Mouse (Mus musculus): ENCODE results near the gene Syncrip. TPM values are rescaled to one million over a fixed set of nuclear protein-coding genes. Genes with fewer than 3 reads are reported as not detected.

Gene Syncrip
- polyA plus RNA-seq, 1 experiment from 2014 or later = 151 TPM

GRCm38 (mm10) chr9:88524367-88524766 lies 42.0 kb upstream of the Syncrip start:
- Histone ChIP-seq H3K9me3 (ENCODE audit: low read depth, low read length) (no peaks in the 10 kb centered on the region), H3K36me3 (ENCODE audit: insufficient read depth) (peaks cover 24% of the 10 kb centered on the region), H3K4me2 (no peak overlapping the region), H3K27ac (ENCODE audit: low read depth) (no peak overlapping the region), H3K4me1 (ENCODE audit: insufficient read depth) (peaks cover 3% of the 10 kb centered on the region; the same call in 1 of the 2 replicates), H3K4me3 (ENCODE audit: low read depth, low read length) (no peak overlapping the region), H3K27me3 (ENCODE audit: insufficient read depth, low read length) (no peaks in the 10 kb centered on the region), H3K9ac (no peak overlapping the region)
- 92% methylated on average over 2 of the region's 2 CpGs for WGBS
- ATAC-seq (ENCODE audit: insufficient read depth) (no peak), DNase-seq (no peak)
- TF ChIP-seq CTCF (IDR thresholded peaks at IDR 0.05; ENCODE audit: low read depth) = peak; percentile 22

DNA sequence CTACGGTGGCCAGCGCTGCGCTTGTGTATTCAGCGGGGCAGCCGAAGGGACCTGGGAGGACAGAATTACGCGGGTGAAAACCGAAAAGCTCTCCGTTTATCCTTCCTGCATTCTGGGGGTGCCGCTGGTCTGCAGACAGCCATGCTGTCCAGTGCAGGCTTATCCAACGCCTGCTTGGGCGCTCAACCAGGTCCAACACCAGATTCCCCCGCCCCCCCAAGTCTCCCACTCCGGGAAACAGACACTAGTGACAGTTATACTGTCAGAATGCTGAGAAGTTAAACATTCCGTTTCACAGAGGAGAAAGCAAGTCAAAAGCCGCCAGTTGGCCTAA lies 40.9 kb upstream of the Syncrip start:
- Histone ChIP-seq H3K9ac (peak overlapping the region; percentile 96), H3K4me1 (ENCODE audit: insufficient read depth) (peaks cover 3% of the 10 kb centered on the region; the same call in 1 of the 2 replicates), H3K4me3 (ENCODE audit: low read depth, low read length) (peak overlapping the region; percentile 67), H3K27ac (ENCODE audit: low read depth) (peak overlapping the region; percentile 93), H3K9me3 (ENCODE audit: low read depth, low read length) (no peaks in the 10 kb centered on the region), H3K36me3 (ENCODE audit: insufficient read depth) (peaks cover 24% of the 10 kb centered on the region), H3K27me3 (ENCODE audit: insufficient read depth, low read length) (no peaks in the 10 kb centered on the region), H3K4me2 (peak overlapping the region; percentile 87)
- DNase-seq (no peak), ATAC-seq (ENCODE audit: insufficient read depth) (no peak)
- no peak for TF ChIP-seq CTCF (IDR thresholded peaks at IDR 0.05; ENCODE audit: low read depth)
- WGBS = under 1% methylated on average over 16 of the region's 16 CpGs

GRCm38 (mm10) chr9:88522569-88523334 lies 40.4 kb upstream of the Syncrip start:
- H3K9me3 ChIP-seq (ENCODE audit: low read depth, low read length) = no peaks in the 10 kb centered on the region
- peak overlapping the region; percentile 94 for H3K27ac ChIP-seq (ENCODE audit: low read depth)
- under 1% methylated on average over 69 of the region's 69 CpGs for WGBS
- H3K9ac ChIP-seq = peak overlapping the region; percentile 96
- H3K4me3 ChIP-seq (ENCODE audit: low read depth, low read length) = peak overlapping the region; percentile 67
- peak overlapping the region; percentile 87 for H3K4me2 ChIP-seq
- peaks cover 24% of the 10 kb centered on the region for H3K36me3 ChIP-seq (ENCODE audit: insufficient read depth)
- peak; percentile 56 for TF ChIP-seq CTCF (IDR thresholded peaks at IDR 0.05; ENCODE audit: low read depth)
- H3K4me1 ChIP-seq (ENCODE audit: insufficient read depth) = peaks cover 3% of the 10 kb centered on the region; the same call in 1 of the 2 replicates
- DNase-seq (peak; percentile 100), ATAC-seq (ENCODE audit: insufficient read depth) (peak; percentile 92)
- no peaks in the 10 kb centered on the region for H3K27me3 ChIP-seq (ENCODE audit: insufficient read depth, low read length)

GRCm38 (mm10) chr9:88521961-88522568 lies 39.7 kb upstream of the Syncrip start:
- ATAC-seq (ENCODE audit: insufficient read depth) = no peak
- no peak for TF ChIP-seq CTCF (IDR thresholded peaks at IDR 0.05; ENCODE audit: low read depth)

DNA sequence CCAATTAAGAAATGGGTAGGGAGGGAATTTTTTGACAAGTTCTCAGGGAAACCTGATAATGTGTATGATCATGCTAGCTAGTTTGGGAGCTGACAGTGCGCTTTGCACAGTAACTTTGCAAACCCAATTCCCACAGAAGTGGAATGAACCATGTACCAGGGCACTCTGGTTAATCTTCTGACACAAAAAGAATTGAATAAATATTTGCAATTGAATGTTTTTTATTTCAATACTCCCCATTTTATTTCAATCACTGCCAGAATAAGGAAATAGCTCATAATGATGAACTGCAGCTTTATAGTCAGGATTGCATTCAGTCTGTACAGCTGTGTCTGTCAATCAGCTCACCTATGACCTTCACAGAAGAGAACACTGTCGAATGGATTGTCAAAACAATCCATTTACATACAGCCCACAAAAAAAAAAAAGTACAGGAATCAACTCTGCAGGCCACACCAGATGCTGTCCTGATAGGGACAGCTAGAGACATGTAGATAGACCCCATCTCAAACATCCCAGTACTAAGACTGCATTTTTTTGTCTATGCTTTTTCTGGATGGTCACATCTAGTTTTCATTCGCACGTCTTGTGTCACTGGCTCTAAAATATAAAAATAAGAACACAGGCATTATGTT lies 38.6 kb upstream of the Syncrip start:
- peak; percentile 9 for DNase-seq
- Histone ChIP-seq H3K4me1 (ENCODE audit: insufficient read depth) (peaks cover 3% of the 10 kb centered on the region; the same call in 1 of the 2 replicates), H3K9me3 (ENCODE audit: low read depth, low read length) (no peaks in the 10 kb centered on the region), H3K9ac (peak overlapping the region; percentile 96), H3K27ac (ENCODE audit: low read depth) (peak overlapping the region; percentile 5; the same call in 1 of the 2 replicates), H3K4me3 (ENCODE audit: low read depth, low read length) (peak overlapping the region; percentile 67), H3K36me3 (ENCODE audit: insufficient read depth) (peaks cover 24% of the 10 kb centered on the region), H3K4me2 (peak overlapping the region; percentile 71), H3K27me3 (ENCODE audit: insufficient read depth, low read length) (no peaks in the 10 kb centered on the region)
- no peak for TF ChIP-seq CTCF (IDR thresholded peaks at IDR 0.05; ENCODE audit: low read depth)
- WGBS = 25% methylated on average over 4 of the region's 4 CpGs
- no peak for ATAC-seq (ENCODE audit: insufficient read depth)

More at GRCm38 (mm10) chr9:88521961-88522568, 39.7 kb upstream of the Syncrip start:
- H3K36me3 ChIP-seq (ENCODE audit: insufficient read depth) = peaks cover 24% of the 10 kb centered on the region
- H3K4me2 ChIP-seq = peak overlapping the region; percentile 71
- no peaks in the 10 kb centered on the region for H3K9me3 ChIP-seq (ENCODE audit: low read depth, low read length)
- WGBS = under 1% methylated on average over 10 of the region's 10 CpGs
- peaks cover 3% of the 10 kb centered on the region; the same call in 1 of the 2 replicates for H3K4me1 ChIP-seq (ENCODE audit: insufficient read depth)
- peak overlapping the region; percentile 94 for H3K27ac ChIP-seq (ENCODE audit: low read depth)
- no peaks in the 10 kb centered on the region for H3K27me3 ChIP-seq (ENCODE audit: insufficient read depth, low read length)
- peak overlapping the region; percentile 67 for H3K4me3 ChIP-seq (ENCODE audit: low read depth, low read length)
- peak overlapping the region; percentile 96 for H3K9ac ChIP-seq
- DNase-seq = peak; percentile 25

GRCm38 (mm10) chr9:88520122-88520848 lies 37.9 kb upstream of the Syncrip start:
- no peaks in the 10 kb centered on the region for H3K9me3 ChIP-seq (ENCODE audit: low read depth, low read length)
- WGBS = 26% methylated on average over 2 of the region's 2 CpGs
- DNase-seq (peak; percentile 41), ATAC-seq (ENCODE audit: insufficient read depth) (no peak)
- no peaks in the 10 kb centered on the region for H3K27me3 ChIP-seq (ENCODE audit: insufficient read depth, low read length)
- no peak for TF ChIP-seq CTCF (IDR thresholded peaks at IDR 0.05; ENCODE audit: low read depth)
- peaks cover 3% of the 10 kb centered on the region; the same call in 1 of the 2 replicates for H3K4me1 ChIP-seq (ENCODE audit: insufficient read depth)
- peak overlapping the region; percentile 96 for H3K9ac ChIP-seq
- H3K4me3 ChIP-seq (ENCODE audit: low read depth, low read length) = peak overlapping the region; percentile 67
- H3K27ac ChIP-seq (ENCODE audit: low read depth) = 0 out of 2 replicates have a peak overlapping the region, but pooled peaks have one; percentile 5
- H3K4me2 ChIP-seq = peak overlapping the region; percentile 71
- H3K36me3 ChIP-seq (ENCODE audit: insufficient read depth) = peaks cover 24% of the 10 kb centered on the region

All from lung, embryonic 14.5 days (tissue).